Mouse (Mus musculus) small intestine, adult 2 months (tissue): ENCODE measurements around the gene Pou2f1. TPM values are rescaled to one million over a fixed set of nuclear protein-coding genes. Genes with fewer than 3 reads are reported as not detected.

ENCODE experiments used
- H3K27ac ChIP-seq: fragments of 200-500 bp; 2 replicates; pipeline ENCODE4 v1.5.1; 2012; ENCODE audit warnings: low read depth, low read length, control low read depth, inconsistent platforms; ENCODE audit not compliant: insufficient read depth
- H3K27me3 ChIP-seq: fragments of 200-500 bp; 2 replicates; pipeline ENCODE4 v1.6.1; 2012; ENCODE audit warnings: mild to moderate bottlenecking, moderate library complexity, low read length, inconsistent platforms; ENCODE audit not compliant: control insufficient read depth, insufficient read depth
- H3K36me3 ChIP-seq: fragments of 200-500 bp; 2 replicates; pipeline ENCODE4 v1.6.1; 2012; ENCODE audit warnings: mild to moderate bottlenecking, low read length, control low read depth, inconsistent platforms; ENCODE audit not compliant: control insufficient read depth, insufficient read depth
- H3K4me1 ChIP-seq: fragments of 200-500 bp; 2 replicates; pipeline ENCODE4 v1.6.1; 2012; ENCODE audit warnings: low read length, inconsistent platforms, mixed read lengths; ENCODE audit not compliant: control insufficient read depth, insufficient read depth, insufficient read length
- H3K4me3 ChIP-seq: fragments of 200-500 bp; 2 replicates; pipeline ENCODE4 v1.5.1; 2012; ENCODE audit warnings: low read depth, mild to moderate bottlenecking, control low read depth, inconsistent platforms, low read length, moderate library complexity
- CTCF ChIP-seq: fragments of 200-500 bp; IDR thresholded peaks from 2 replicates; pipeline ENCODE4 v1.5.1; 2012; ENCODE audit warnings: low read depth, mild to moderate bottlenecking, control low read depth, inconsistent platforms, low read length, moderate library complexity, mixed read lengths; ENCODE audit not compliant: insufficient replicate concordance, insufficient read length; ENCODE audit errors: extremely low read depth
- POLR2A ChIP-seq: fragments of 200-500 bp; IDR thresholded peaks from 2 replicates; pipeline ENCODE4 v1.6.1; 2012; ENCODE audit warnings: low read depth, mild to moderate bottlenecking, control low read depth, inconsistent platforms, low read length, moderate library complexity
- WGBS: fragments of 180-500 bp; shearing (Covaris S2); methylation state at CpG from one replicate; pipeline ENCODE4 v1.1.7; 2018; 5-methylcytosine and 5-hydroxymethylcytosine counted together
- polyA plus RNA-seq: library from polyadenylated mRNA; depleted of rRNA; stranded (reverse); fragments of >200 nt; gene quantifications from 2 replicates; pipeline ENCODE4 v1.2.3, GENCODE M21; 2012

The Pou2f1 gene
- polyA plus RNA-seq, 1 experiment, result 17.6 TPM

DNA sequence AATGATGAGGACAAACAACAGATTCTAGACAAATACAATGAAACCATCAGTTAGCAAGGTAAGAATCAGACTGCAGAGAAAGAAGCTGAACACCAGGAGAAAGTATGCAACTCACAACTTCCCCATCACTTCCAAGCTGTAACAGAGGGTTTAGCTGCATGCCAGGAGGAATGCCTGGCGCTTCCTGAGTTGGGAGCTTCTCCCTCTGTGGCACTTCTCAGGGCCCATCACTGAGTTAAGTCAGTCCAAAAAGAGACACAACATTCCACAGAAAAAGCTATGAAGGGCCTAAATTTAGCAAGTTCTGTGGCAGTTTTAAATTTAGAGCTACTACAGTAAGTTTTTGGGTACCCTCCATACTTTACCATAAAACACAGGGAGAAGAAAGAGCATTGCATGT, 59.2 kb downstream of the Pou2f1 start:
- no peaks in the 10 kb centered on the region for H3K27me3 ChIP-seq
- WGBS, result 95% methylated on average over 1 of the region's 1 CpGs
- H3K4me3 ChIP-seq, result no peak overlapping the region
- no peak for TF ChIP-seq POLR2A
- TF ChIP-seq CTCF, result no peak
- H3K4me1 ChIP-seq, result no peaks in the 10 kb centered on the region
- no peak overlapping the region for H3K27ac ChIP-seq
- H3K36me3 ChIP-seq, result no peaks in the 10 kb centered on the region

DNA sequence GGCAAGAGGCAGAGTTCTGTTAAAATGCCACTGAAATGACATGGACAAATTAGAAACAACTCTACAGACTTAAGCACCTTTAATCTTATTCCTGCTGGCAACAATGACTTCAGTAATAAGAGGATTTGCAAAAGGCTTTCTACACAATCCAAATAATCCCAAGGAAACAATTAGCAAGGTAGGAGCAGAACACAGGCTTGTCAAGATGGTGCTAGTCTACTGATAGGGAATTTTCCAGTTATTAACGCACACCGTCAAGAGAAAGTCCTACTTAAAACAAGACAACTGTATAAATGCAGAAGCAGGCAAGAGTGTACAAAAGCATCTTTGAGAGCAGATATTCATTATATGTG, 67.0 kb downstream of the Pou2f1 start:
- H3K27me3 ChIP-seq, result no peaks in the 10 kb centered on the region
- no peaks in the 10 kb centered on the region for H3K4me1 ChIP-seq
- no peaks in the 10 kb centered on the region for H3K36me3 ChIP-seq
- no peak for TF ChIP-seq POLR2A
- no peak for TF ChIP-seq CTCF
- H3K4me3 ChIP-seq, result no peak overlapping the region
- no peak overlapping the region for H3K27ac ChIP-seq
- 96% methylated on average over 2 of the region's 2 CpGs for WGBS

DNA sequence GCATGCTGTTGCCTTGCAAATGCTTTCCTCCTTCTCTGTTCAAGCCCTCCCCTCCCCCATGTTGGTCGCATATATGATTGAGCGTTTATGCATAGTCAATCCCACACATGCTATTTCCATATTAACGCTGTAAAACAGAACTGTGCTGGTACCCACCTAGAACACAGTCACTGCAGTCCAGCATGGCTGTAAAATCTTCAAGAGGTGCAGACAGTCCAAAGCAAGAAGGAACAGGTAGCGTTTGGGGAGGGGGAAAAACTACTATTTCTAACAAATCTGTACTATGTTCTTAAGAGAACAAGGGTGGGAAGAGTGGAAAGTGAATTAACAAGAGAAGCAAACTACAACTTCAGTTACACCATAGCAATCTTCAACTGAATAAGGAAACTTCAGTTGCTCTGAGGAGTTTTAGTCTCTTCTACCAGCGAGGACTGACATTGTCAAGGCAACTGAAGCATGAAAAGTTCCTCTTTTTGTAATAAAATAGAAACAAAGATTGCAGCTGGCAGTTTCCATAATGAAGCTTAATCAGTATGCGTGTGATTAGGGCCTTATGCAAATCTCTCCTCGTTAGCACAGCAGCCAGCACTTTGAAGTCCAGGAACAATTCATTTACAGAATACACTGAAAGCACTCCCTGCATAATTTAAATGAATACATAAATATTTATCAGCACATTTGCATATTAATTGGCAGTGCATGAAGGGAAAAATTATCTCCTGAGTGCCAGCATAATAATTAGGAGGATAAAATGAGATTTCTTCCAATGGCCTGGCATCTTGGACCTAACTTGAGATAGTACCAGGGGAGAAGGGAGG, 67.6 kb downstream of the Pou2f1 start:
- no peak overlapping the region for H3K4me3 ChIP-seq
- no peaks in the 10 kb centered on the region for H3K36me3 ChIP-seq
- H3K27ac ChIP-seq, result peak overlapping the region; percentile 26
- no peaks in the 10 kb centered on the region for H3K27me3 ChIP-seq
- TF ChIP-seq POLR2A (no peak), CTCF (no peak)
- WGBS, result 80% methylated on average over 7 of the region's 7 CpGs
- H3K4me1 ChIP-seq, result no peaks in the 10 kb centered on the region

DNA sequence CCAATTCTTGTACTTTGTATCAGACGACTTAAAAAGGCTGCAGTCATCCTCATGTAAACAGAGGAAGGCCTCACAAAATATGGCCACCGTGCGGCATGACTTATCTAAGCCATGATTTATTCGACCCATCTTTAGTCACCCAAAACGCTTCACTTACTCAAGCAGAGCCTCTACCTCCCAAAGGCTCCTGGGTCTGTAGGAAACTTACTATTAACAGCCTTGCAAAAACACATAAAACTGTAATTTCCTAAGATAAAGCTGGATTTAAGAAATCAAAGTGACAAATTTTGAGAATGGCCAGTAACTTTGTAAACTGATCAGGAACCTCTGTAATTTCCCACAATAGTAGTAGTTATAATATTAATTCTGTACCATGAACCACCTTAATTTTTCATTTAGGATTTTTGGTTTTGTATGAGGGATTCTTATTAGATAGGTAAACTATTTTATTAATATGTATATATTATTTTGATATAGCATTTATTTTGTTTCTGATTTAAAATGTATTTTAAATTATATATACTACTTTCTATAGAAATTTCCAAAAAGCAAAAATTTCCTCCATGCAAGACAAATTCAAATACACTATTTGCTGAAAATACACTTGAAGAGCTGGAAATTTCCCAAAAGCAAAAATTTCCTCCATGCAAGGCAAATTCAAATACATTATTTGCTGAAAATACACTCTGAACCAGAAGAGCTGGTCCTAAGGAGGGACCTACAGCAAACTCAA, 68.4 kb downstream of the Pou2f1 start:
- peak overlapping the region; percentile 26 for H3K27ac ChIP-seq

DNA sequence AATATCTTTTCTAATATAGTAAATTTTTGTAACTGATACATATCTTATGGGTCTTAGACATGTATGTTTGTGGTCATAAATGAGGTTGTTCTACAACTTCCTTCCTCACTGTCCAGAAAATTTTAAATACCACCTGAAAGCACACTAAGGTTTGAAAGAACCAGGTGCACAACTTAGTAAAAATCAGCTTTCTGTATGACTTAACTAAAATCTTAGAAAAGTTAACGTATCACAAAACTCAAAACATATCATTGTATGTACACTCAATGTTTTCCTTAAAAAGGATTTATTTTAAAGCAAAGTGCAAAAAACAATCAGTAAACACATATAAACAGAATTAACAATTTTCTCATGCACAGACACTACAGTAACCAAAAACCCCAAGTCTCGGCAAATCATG, 69.6 kb downstream of the Pou2f1 start:
- Histone ChIP-seq H3K27ac (no peak overlapping the region), H3K4me1 (no peaks in the 10 kb centered on the region), H3K27me3 (no peaks in the 10 kb centered on the region), H3K36me3 (no peaks in the 10 kb centered on the region), H3K4me3 (no peak overlapping the region)
- TF ChIP-seq POLR2A (no peak), CTCF (no peak)
- WGBS, result 92% methylated on average over 2 of the region's 2 CpGs

More for the DNA sequence above, 68.4 kb downstream of the Pou2f1 start:
- Histone ChIP-seq H3K27me3 (no peaks in the 10 kb centered on the region), H3K4me3 (no peak overlapping the region), H3K4me1 (no peaks in the 10 kb centered on the region), H3K36me3 (no peaks in the 10 kb centered on the region)
- TF ChIP-seq CTCF (no peak), POLR2A (no peak)
- WGBS, result 80% methylated on average over 5 of the region's 5 CpGs

DNA sequence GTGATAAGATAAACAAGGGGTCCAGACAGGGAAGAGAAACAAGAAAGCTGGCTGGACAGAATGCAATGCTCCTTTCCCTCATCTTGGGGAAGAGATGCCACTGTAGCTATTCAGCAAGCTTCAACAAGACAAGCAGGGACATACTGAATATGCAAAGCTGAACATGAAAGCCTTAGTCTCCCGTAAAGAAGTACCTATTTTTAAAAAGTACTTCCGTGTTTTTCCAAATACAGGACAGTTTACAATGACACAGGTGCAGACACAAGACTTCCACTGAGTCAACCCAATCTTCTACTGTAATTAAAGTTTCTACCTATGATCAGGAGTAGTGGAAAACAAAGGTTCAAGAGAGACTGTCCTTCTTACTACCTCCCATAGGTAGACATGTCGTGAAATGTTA, 72.0 kb downstream of the Pou2f1 start:
- Histone ChIP-seq H3K36me3 (no peaks in the 10 kb centered on the region), H3K4me3 (no peak overlapping the region), H3K4me1 (no peaks in the 10 kb centered on the region), H3K27ac (no peak overlapping the region), H3K27me3 (no peaks in the 10 kb centered on the region)
- TF ChIP-seq CTCF (no peak), POLR2A (no peak)
- 71% methylated on average over 3 of the region's 3 CpGs for WGBS

DNA sequence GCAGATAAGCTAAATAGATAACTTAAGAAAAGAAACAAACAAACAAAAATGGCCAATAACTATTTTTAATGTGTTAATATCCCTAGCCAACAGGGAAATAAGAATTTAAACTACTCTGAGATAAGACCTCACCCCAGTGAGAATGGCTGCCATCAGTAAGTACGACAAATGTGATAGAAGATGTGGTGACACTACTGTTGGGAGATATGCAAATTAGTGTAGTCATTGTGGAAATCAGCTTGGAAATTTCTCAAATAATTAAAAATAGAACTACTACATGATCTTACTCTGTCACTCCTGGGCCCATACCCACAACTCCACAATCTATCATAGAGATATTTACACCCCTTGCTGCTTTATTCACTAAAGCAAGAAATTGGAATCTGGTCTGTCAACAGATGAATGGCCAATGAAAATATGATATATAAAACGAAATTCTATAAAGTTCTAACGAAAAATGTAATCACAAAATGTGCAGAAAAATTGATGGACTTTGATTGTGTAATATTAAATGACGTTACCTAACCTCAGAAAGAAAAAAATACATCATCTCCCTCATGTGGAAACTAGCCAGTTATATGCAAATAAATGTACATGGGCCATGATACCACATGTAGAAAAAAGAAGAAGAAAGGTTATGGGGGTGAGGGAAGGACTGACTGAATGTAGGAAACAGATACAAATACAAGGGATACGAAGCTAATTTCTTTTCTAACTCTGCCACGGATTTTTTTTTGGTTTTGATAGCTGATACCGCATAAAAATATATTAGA, 74.8 kb downstream of the Pou2f1 start:
- no peaks in the 10 kb centered on the region for H3K27me3 ChIP-seq
- no peaks in the 10 kb centered on the region for H3K4me1 ChIP-seq
- H3K4me3 ChIP-seq, result no peak overlapping the region
- no peak overlapping the region for H3K27ac ChIP-seq
- WGBS, result 88% methylated on average over 7 of the region's 7 CpGs
- H3K36me3 ChIP-seq, result no peaks in the 10 kb centered on the region
- no peak for TF ChIP-seq POLR2A
- no peak for TF ChIP-seq CTCF
